8 mouse cellular contexts compared by ENCODE assay signal in genomic region chr15:6873807-6874600, GRCm38 (mm10). TPM values are rescaled to one million over a fixed set of nuclear protein-coding genes. Genes with fewer than 3 reads are reported as not detected.
DNase-seq lines count a peak whose midpoint lies in the region; ATAC-seq and TF ChIP-seq lines count a peak whose summit lies in the region.

No protein-coding gene starts in this region.

- peak overlapping the region; percentile 54 for H3K4me3 ChIP-seq in kidney, adult 2 months (ENCODE audit: insufficient read depth, low read depth, low read length)
- H3K4me3 ChIP-seq in lung, embryonic 15.5 days: peak overlapping the region; percentile 50

- peak overlapping the region; percentile 30 for H3K27ac ChIP-seq in kidney, adult 2 months (ENCODE audit: insufficient read depth, low read depth, low read length)
- 0 out of 2 replicates have a peak overlapping the region, but pooled peaks have one; percentile 2 for H3K27ac ChIP-seq in lung, embryonic 15.5 days

- no peak for TF ChIP-seq CTCF in kidney, adult 2 months (conservative IDR thresholded peaks at IDR 0.05; ENCODE audit: insufficient read depth, insufficient read length, low read depth, low read length)

- TF ChIP-seq POLR2A in kidney, adult 2 months (IDR thresholded peaks at IDR 0.05; ENCODE audit: low read depth, low read length): no peak

- H3K4me1 ChIP-seq in kidney, adult 2 months (ENCODE audit: control insufficient read depth, insufficient read depth, low read length): no peaks in the 10 kb centered on the region
- H3K4me1 ChIP-seq in lung, embryonic 15.5 days: peaks cover 19% of the 10 kb centered on the region

- WGBS in kidney, adult 2 months: 1% methylated on average over 52 of the region's 52 CpGs
- 1% methylated on average over 52 of the region's 52 CpGs for WGBS in lung, embryonic 15.5 days

- no peak for DNase-seq in cerebellum, adult 11 months
- peak; percentile 38 for DNase-seq in embryo, embryonic 9.5 days (ENCODE audit: extremely low spot score)
- peak; percentile 91 to 92 for DNase-seq in heart, adult 9 months (ENCODE audit: low spot score in 2 of 2)
- DNase-seq in kidney, adult 2 months: peak; percentile 85
- peak; percentile 65 for DNase-seq in ovary, postnatal 36 days (ENCODE audit: low spot score)
- DNase-seq in right cerebral cortex, postnatal 25 days: no peak

- no peaks in the 10 kb centered on the region for H3K9me3 ChIP-seq in lung, embryonic 15.5 days

- H3K9ac ChIP-seq in lung, embryonic 15.5 days: peak overlapping the region; percentile 42

- peak overlapping the region; percentile 89 for H3K4me2 ChIP-seq in lung, embryonic 15.5 days

- no peaks in the 10 kb centered on the region for H3K36me3 ChIP-seq in kidney, adult 2 months (ENCODE audit: control insufficient read depth, insufficient read depth, low read length)
- H3K36me3 ChIP-seq in lung, embryonic 15.5 days: no peaks in the 10 kb centered on the region

- ATAC-seq in cerebellum, adult (ENCODE audit: insufficient number of reproducible peaks, low FRiP score, low TSS enrichment): peak; percentile 26; the same call in 1 of the 2 replicates
- peak; percentile 73 for ATAC-seq in lung, embryonic 15.5 days (ENCODE audit: borderline replicate concordance, extremely low read depth, low FRiP score, low TSS enrichment)

- no peaks in the 10 kb centered on the region for H3K27me3 ChIP-seq in kidney, adult 2 months (replicated peaks; ENCODE audit: control insufficient read depth, insufficient read depth, low read length)
- H3K27me3 ChIP-seq in lung, embryonic 15.5 days: peaks cover 22% of the 10 kb centered on the region; the same call in 1 of the 2 replicates

RNA-seq across cellular contexts. Expression of gene Osmr, which starts 0.8 kb away (rescaled TPM):
- 5.5 and 6.2 TPM in 2 replicates for polyA plus RNA-seq in kidney, adult 2 months (2012; rRNA removed)
- polyA plus RNA-seq in lung, embryonic 15.5 days (2015; fragmentation: Nextera tagmentation; extraction: Ambion mirVana): 1.1 and 2.1 TPM in 2 replicates

Comparison
In these comparisons a context has a peak if more than half of its experiments do, and no peak if none do; other contexts are left out.
1. DNase-seq: peak in embryo, embryonic 9.5 days (single experiment), heart, adult 9 months (2 of 2), kidney, adult 2 months (single experiment) and ovary, postnatal 36 days (single experiment); none in cerebellum, adult 11 months (single experiment) and right cerebral cortex, postnatal 25 days (single experiment).